In the genomic region with DNA sequence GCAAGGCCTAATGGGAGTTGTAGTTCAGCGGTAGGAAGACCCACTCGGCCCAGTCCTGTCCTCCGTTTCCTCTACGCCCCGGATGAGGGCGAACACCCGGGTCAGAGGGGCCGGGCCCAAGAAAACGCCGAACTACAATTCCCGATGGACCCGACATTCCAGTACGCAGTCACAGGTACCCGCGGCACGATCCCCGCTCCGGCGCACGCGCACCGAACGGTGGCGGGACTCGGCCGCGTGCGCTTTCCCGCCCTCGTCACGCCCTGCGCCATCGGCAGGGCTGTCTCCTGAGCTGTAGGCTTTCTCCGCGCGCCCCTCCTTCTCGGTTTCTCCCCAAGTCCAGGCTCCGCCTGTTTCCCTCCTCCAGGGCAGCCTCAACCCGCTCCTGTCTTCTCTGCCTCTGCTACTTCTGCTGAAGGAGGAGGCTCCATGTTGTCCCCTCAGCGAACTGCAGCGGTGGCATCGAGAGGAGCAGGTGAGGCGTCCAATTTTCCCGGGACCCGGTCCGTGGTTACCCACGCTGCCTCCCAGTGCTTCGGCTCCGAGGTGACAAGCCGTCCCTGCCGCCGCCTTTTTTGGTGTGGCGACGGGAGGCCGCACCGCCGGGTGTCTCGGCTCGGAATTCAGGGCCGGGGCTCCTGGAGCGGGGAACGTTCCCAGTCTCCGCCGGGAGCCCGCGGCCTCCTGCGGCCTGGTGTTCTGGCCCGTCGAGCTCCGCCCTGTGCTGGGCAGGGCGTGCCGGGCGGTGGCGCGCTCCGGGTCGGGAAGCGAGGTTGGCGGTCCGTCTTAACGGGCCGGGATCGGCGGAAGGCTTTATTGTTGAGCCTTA, we compare ENCODE assay signal across 8 mouse cellular contexts. TPM values are rescaled to one million over a fixed set of nuclear protein-coding genes. Genes with fewer than 3 reads are reported as not detected.
DNase-seq lines count a peak whose midpoint lies in the region; ATAC-seq and TF ChIP-seq lines count a peak whose summit lies in the region.

No protein-coding gene starts in this region.

- DNase-seq in gastrocnemius, postnatal 10 days, result peak; percentile 88
- peak; percentile 96 to 97 for DNase-seq in left cerebral cortex, postnatal 10 days (ENCODE audit: extremely low spot score in 1 of 2, low spot score in 2 of 2)
- peak; percentile 98 for DNase-seq in right cerebral cortex, postnatal 25 days
- DNase-seq in urinary bladder, postnatal 4 days (ENCODE audit: low spot score in 2 of 2), result peak; percentile 94 to 96

- TF ChIP-seq POLR2A in cortical plate, adult 2 months (IDR thresholded peaks at IDR 0.05; ENCODE audit: extremely low read depth, insufficient read depth, low read length), result peak; percentile 94

- 0 out of 2 replicates have a peak, but pooled peaks cover 2% of the 10 kb centered on the region for H3K4me1 ChIP-seq in cortical plate, adult 2 months (ENCODE audit: control insufficient read depth, insufficient read depth, low read length)

- TF ChIP-seq CTCF in cortical plate, adult 2 months (IDR thresholded peaks at IDR 0.05; ENCODE audit: extremely low read depth, insufficient read depth, low read length), result no peak

- peak overlapping the region; percentile 55 for H3K4me3 ChIP-seq in cortical plate, adult 2 months (ENCODE audit: insufficient read depth, low read length)

- peak; percentile 88 for ATAC-seq in activated CD4-positive, CD25-positive, alpha-beta regulatory T cell, adult 4 months
- ATAC-seq in inflammation-experienced regulatory T-cells, adult 6 months, result peak; percentile 80
- ATAC-seq in megakaryocyte-erythroid progenitor cell, adult 5-6 weeks (replicated peaks; ENCODE audit: low FRiP score, low TSS enrichment, poor library complexity, severe bottlenecking), result peak; percentile 91

- peak overlapping the region; percentile 98 for H3K27ac ChIP-seq in cortical plate, adult 2 months (ENCODE audit: insufficient read depth, low read length)

- intact Hi-C loops in left cerebral cortex, postnatal 10 days (cut with DNase I), result no loop called here

RNA-seq across cellular contexts. Expression of a gene that starts 0.6 kb away (rescaled TPM):
- 10 to 100 TPM; 20.1 to 23.8 TPM for polyA plus RNA-seq in activated CD4-positive, CD25-positive, alpha-beta regulatory T cell, adult 4 months (2017; shearing (Covaris generic))
- polyA plus RNA-seq in cortical plate, adult 2 months (2012; rRNA removed), result 17.2 and 19.4 TPM in 2 replicates
- 10 to 100 TPM; 22.8 to 27.5 TPM for total RNA-seq in gastrocnemius, postnatal 10 days (2021)
- 10 to 100 TPM; 21.2 to 26.6 (median 26.2) TPM for polyA plus RNA-seq in inflammation-experienced regulatory T-cells, adult 6 months (2017; shearing (Covaris generic))
- total RNA-seq in left cerebral cortex, postnatal 10 days (2021), result 10 to 100 TPM; 19.4 to 21.6 TPM
- total RNA-seq in megakaryocyte-erythroid progenitor cell, adult 5-6 weeks (2014; fragmentation: Nextera tagmentation), result 59.2 and 60.3 TPM in 2 replicates
- 73.8 and 99.0 TPM in 2 replicates for total RNA-seq in megakaryocyte-erythroid progenitor cell, adult 5-6 weeks (2017)

RNA-seq across cellular contexts. Expression of a gene that starts 11.3 kb away (rescaled TPM):
- 10 to 100 TPM; 42.0 to 53.0 TPM for polyA plus RNA-seq in activated CD4-positive, CD25-positive, alpha-beta regulatory T cell, adult 4 months (2017; shearing (Covaris generic))
- polyA plus RNA-seq in cortical plate, adult 2 months (2012; rRNA removed), result 810 and 857 TPM in 2 replicates
- total RNA-seq in gastrocnemius, postnatal 10 days (2021), result 10 to 100 TPM; 50.5 to 55.1 TPM
- polyA plus RNA-seq in inflammation-experienced regulatory T-cells, adult 6 months (2017; shearing (Covaris generic)), result 10 to 100 TPM; 36.0 to 58.3 (median 45.6) TPM
- total RNA-seq in left cerebral cortex, postnatal 10 days (2021), result 100 to 1,000 TPM; 927 to 930 TPM
- total RNA-seq in megakaryocyte-erythroid progenitor cell, adult 5-6 weeks (2014; fragmentation: Nextera tagmentation), result 79.7 and 98.2 TPM in 2 replicates
- total RNA-seq in megakaryocyte-erythroid progenitor cell, adult 5-6 weeks (2017), result 54.8 and 58.5 TPM in 2 replicates

Comparison
In these comparisons a context has a peak if more than half of its experiments do, and no peak if none do; other contexts are left out.
1. Peak in every context shown above with its lines: DNase-seq, ATAC-seq, H3K4me3 ChIP-seq and H3K27ac ChIP-seq.
2. RNA of a gene that starts 11.3 kb away (total RNA-seq): 927 to 930 TPM in left cerebral cortex, postnatal 10 days; 54.8 to 98.2 TPM in megakaryocyte-erythroid progenitor cell, adult 5-6 weeks and 50.5 to 55.1 TPM in gastrocnemius, postnatal 10 days; every median in the first group is over 4 times any median in the second.